Mouse (Mus musculus) liver, embryonic 14 days (tissue): ENCODE measurements around the gene Mrpl28. TPM values are rescaled to one million over a fixed set of nuclear protein-coding genes. Genes with fewer than 3 reads are reported as not detected.

ENCODE experiments used
- polyA plus RNA-seq: library from polyadenylated mRNA; depleted of rRNA; stranded (reverse); fragments of >200 nt; gene quantifications from 2 replicates; pipeline ENCODE4 v1.2.3, GENCODE M21; 2012; rRNA removed

Gene Mrpl28
- polyA plus RNA-seq, result 50.9 and 59.1 TPM in 2 replicates

GRCm38 (mm10) chr17:26123267-26123684 is at the start of gene Mrpl28:
TSS of gene Mrpl28 (plus strand) at chr17:26123500.

DNA sequence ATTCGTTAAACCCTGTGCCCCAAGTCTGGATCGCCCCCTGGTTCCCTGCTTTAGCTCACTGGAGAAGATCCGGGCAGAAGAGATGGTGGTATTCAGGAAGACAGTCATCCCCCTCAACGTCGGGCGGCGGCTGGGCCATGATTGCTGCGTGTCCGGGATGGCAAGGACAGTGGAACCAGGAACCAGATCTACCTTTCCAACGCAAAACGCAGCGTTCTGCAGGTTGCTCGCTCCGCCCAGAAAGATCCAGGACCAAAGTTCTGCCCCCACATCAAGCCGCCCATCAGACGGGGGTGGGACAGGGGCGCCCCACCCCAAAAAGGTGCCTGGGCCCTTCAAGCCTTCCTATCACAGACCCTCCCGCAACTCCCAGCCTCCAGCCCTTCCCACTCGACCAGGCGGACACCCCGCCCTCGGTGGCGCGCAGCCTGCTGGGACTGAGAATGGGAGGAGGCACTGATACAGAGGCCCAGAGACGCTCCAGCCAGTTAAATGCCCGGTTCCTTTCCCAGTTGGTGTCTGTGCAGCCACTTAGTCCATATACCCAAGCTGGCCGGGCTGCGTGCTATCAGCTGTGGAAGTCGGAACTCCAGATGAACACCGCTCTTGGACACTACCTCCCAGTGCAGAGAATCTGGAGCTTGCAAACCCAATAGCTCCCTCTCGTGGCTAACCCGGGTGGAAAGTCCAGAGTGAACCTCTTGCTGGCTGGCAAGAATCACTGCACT is 33.2 kb upstream of the Mrpl28 start, which contains the start of gene Decr2:
Gene Decr2 (minus strand): TSS at position 433 of the 728 bp plus-strand sequence.

GRCm38 (mm10) chr17:26095121-26095740 is 28.1 kb upstream of the Mrpl28 start, which contains the start of gene Nme4:
TSS of gene Nme4 (minus strand) at chr17:26095602.

GRCm38 (mm10) chr17:26113181-26113948 is 9.9 kb upstream of the Mrpl28 start, which contains the start of gene Tmem8:
TSS of gene Tmem8 (plus strand) at chr17:26113299.

GRCm38 (mm10) chr17:26138239-26138836 is 15.0 kb downstream of the Mrpl28 start, which contains the start of gene Axin1:
TSS of gene Axin1 (plus strand) at chr17:26138688.

Other genes starting within 250 kb of the Mrpl28 start
- gene Mettl26, start 248.4 kb upstream of the Mrpl28 start, polyA plus RNA-seq, result 41.0 and 42.6 TPM in 2 replicates
- 0.49 and 0.51 TPM in 2 replicates for gene Wfikkn1, start 242.6 kb upstream of the Mrpl28 start, polyA plus RNA-seq
- gene Rab40c, start 203.8 kb upstream of the Mrpl28 start, polyA plus RNA-seq, result 5.4 and 6.5 TPM in 2 replicates
- 226 and 261 TPM in 2 replicates for gene Pigq, start 178.6 kb upstream of the Mrpl28 start, polyA plus RNA-seq
- 7.0 and 10.4 TPM in 2 replicates for gene Nhlrc4, start 178.5 kb upstream of the Mrpl28 start, polyA plus RNA-seq
- gene A930017K11Rik, start 170.9 kb upstream of the Mrpl28 start, polyA plus RNA-seq, result 0.14 and 0.16 TPM in 2 replicates
- 6.4 and 7.9 TPM in 2 replicates for gene Capn15, start 137.7 kb upstream of the Mrpl28 start, polyA plus RNA-seq
- 2.2 and 2.3 TPM in 2 replicates for gene Rab11fip3, start 53.9 kb upstream of the Mrpl28 start, polyA plus RNA-seq
- gene Decr2, start 33.2 kb upstream of the Mrpl28 start, polyA plus RNA-seq, result 6.4 and 7.8 TPM in 2 replicates
- gene Nme4, start 27.9 kb upstream of the Mrpl28 start, polyA plus RNA-seq, result 48.3 and 52.3 TPM in 2 replicates
- 2.7 and 2.9 TPM in 2 replicates for gene Tmem8, start 10.2 kb upstream of the Mrpl28 start, polyA plus RNA-seq
- 9.3 and 10.6 TPM in 2 replicates for gene Axin1, start 15.2 kb downstream of the Mrpl28 start, polyA plus RNA-seq
- gene Pdia2, start 75.6 kb downstream of the Mrpl28 start, polyA plus RNA-seq, result 21.8 and 28.3 TPM in 2 replicates
- gene Rgs11, start 79.5 kb downstream of the Mrpl28 start, polyA plus RNA-seq, result 0.28 and 0.46 TPM in 2 replicates
- gene Arhgdig, start 84.3 kb downstream of the Mrpl28 start, polyA plus RNA-seq, result 11.0 and 12.5 TPM in 2 replicates
- gene Fam234a, start 120.7 kb downstream of the Mrpl28 start, polyA plus RNA-seq, result 5.2 and 6.4 TPM in 2 replicates
- gene Luc7l, start 129.4 kb downstream of the Mrpl28 start, polyA plus RNA-seq, result 20.9 and 24.8 TPM in 2 replicates